Mouse (Mus musculus) MEL (cell line): ENCODE measurements around the gene Nanos2. TPM values are rescaled to one million over a fixed set of nuclear protein-coding genes. Genes with fewer than 3 reads are reported as not detected.

Experiments
- DNase-seq: peaks from one replicate; pipeline ENCODE4 v3.0.0; 2011; ENCODE audit warnings: low read depth, low spot score
- H3K27ac ChIP-seq: 2 replicates; pipeline ENCODE4 v1.5.1; 2012; ENCODE audit warnings: low read depth, mild to moderate bottlenecking, control low read depth, low read length, moderate library complexity; ENCODE audit not compliant: control insufficient read depth
- H3K27me3 ChIP-seq, 2 experiments: fragments of 150-350 bp in 1 of 2; sonication (generic) in 1 of 2; 2 replicates each; pipeline ENCODE4 v1.6.1; 2012; ENCODE audit warnings: low read length in 2 of 2, mild to moderate bottlenecking in 2 of 2, improper control_type of control experiment in 1 of 2, moderate library complexity in 1 of 2; ENCODE audit not compliant: insufficient read depth in 2 of 2, control insufficient read depth in 1 of 2
- H3K36me3 ChIP-seq, 2 experiments: 2 replicates each; pipeline ENCODE4 v1.6.1; 2012 to 2014; ENCODE audit warnings: low read length in 2 of 2, improper control_type of control experiment in 1 of 2, inconsistent platforms in 1 of 2, mild to moderate bottlenecking in 1 of 2; ENCODE audit not compliant: insufficient read depth in 2 of 2, control insufficient read depth in 1 of 2
- H3K4me1 ChIP-seq, 2 experiments: fragments of 150-350 bp in 1 of 2; sonication (generic) in 1 of 2; 2 replicates each; pipeline ENCODE4 v1.6.1; 2012; ENCODE audit warnings: low read length in 2 of 2, improper control_type of control experiment in 1 of 2, mild to moderate bottlenecking in 1 of 2; ENCODE audit not compliant: insufficient read depth in 2 of 2, control insufficient read depth in 1 of 2
- H3K4me3 ChIP-seq, 2 experiments: fragments of 150-350 bp in 1 of 2; sonication (generic) in 1 of 2; 2 replicates each; pipeline ENCODE4 v1.5.1; 2012; ENCODE audit warnings: low read depth in 2 of 2, low read length in 2 of 2, mild to moderate bottlenecking in 2 of 2, moderate library complexity in 2 of 2, control low read depth in 1 of 2, improper control_type of control experiment in 1 of 2; ENCODE audit not compliant: control insufficient read depth in 1 of 2, insufficient read depth in 1 of 2
- H3K79me2 ChIP-seq: 2 replicates; pipeline ENCODE4 v1.6.1; 2012; ENCODE audit warnings: mild to moderate bottlenecking, low read length, moderate library complexity; ENCODE audit not compliant: control insufficient read depth, poor library complexity, insufficient read depth
- H3K9ac ChIP-seq: 2 replicates; pipeline ENCODE4 v1.6.1; 2012; ENCODE audit warnings: low read depth, mild to moderate bottlenecking, control low read depth, low read length, moderate library complexity; ENCODE audit not compliant: control insufficient read depth, poor library complexity, severe bottlenecking
- H3K9me3 ChIP-seq: fragments of 150-350 bp; sonication (generic); replicated peaks from 2 replicates; pipeline ENCODE4 v1.6.1; 2012; ENCODE audit warnings: mild to moderate bottlenecking, low read length, improper control_type of control experiment, moderate library complexity; ENCODE audit not compliant: insufficient read depth
- CHD1 ChIP-seq: IDR thresholded peaks from 2 replicates; pipeline ENCODE4 v1.6.1; 2012; ENCODE audit warnings: low read depth, mild to moderate bottlenecking, inconsistent platforms, low read length, improper control_type of control experiment
- E2F4 ChIP-seq: IDR thresholded peaks from 2 replicates; pipeline ENCODE4 v1.6.1; 2011; ENCODE audit warnings: low read depth, low read length, improper control_type of control experiment, borderline replicate concordance
- ELF1 ChIP-seq: IDR thresholded peaks from 2 replicates; pipeline ENCODE4 v1.6.1; 2014; ENCODE audit warnings: low read depth, mild to moderate bottlenecking, inconsistent platforms, low read length, improper control_type of control experiment, moderate library complexity
- HCFC1 ChIP-seq: IDR thresholded peaks from 2 replicates; pipeline ENCODE4 v1.6.1; 2012; ENCODE audit warnings: low read depth, mild to moderate bottlenecking, inconsistent platforms, low read length, improper control_type of control experiment, moderate library complexity
- MXI1 ChIP-seq: IDR thresholded peaks from 2 replicates; pipeline ENCODE4 v1.6.1; 2011; ENCODE audit warnings: mild to moderate bottlenecking, low read depth, low read length, improper control_type of control experiment
- NELFE ChIP-seq: IDR thresholded peaks from 2 replicates; pipeline ENCODE4 v1.6.1; 2011; ENCODE audit warnings: low read depth, low read length, improper control_type of control experiment
- NRF1 ChIP-seq: IDR thresholded peaks from 2 replicates; pipeline ENCODE4 v1.6.1; 2014; ENCODE audit warnings: low read depth, mild to moderate bottlenecking, inconsistent platforms, low read length, improper control_type of control experiment, moderate library complexity; ENCODE audit not compliant: poor library complexity, insufficient read depth, severe bottlenecking
- POLR2A ChIP-seq, 2 experiments: IDR thresholded peaks; 2 replicates each; pipeline ENCODE4 v1.6.1; 2011 to 2012; ENCODE audit warnings: low read length in 2 of 2, mild to moderate bottlenecking in 2 of 2, control low read depth in 1 of 2, improper control_type of control experiment in 1 of 2, low read depth in 1 of 2, moderate library complexity in 1 of 2; ENCODE audit not compliant: control insufficient read depth in 1 of 2, insufficient read depth in 1 of 2, poor library complexity in 1 of 2
- POLR2AphosphoS2 ChIP-seq: IDR thresholded peaks from 2 replicates; pipeline ENCODE4 v1.6.1; 2011; ENCODE audit warnings: low read length, improper control_type of control experiment
- SIN3A ChIP-seq: IDR thresholded peaks from 2 replicates; pipeline ENCODE4 v1.6.1; 2012; ENCODE audit warnings: low read length, improper control_type of control experiment, inconsistent platforms
- SMC3 ChIP-seq: IDR thresholded peaks from 2 replicates; pipeline ENCODE4 v1.6.1; 2011; ENCODE audit warnings: low read depth, low read length, improper control_type of control experiment
- TBP ChIP-seq: IDR thresholded peaks from 2 replicates; pipeline ENCODE4 v1.8.0; 2011; ENCODE audit warnings: low read depth, low read length, improper control_type of control experiment
- TCF12 ChIP-seq: IDR thresholded peaks from 2 replicates; pipeline ENCODE4 v1.6.1; 2014; ENCODE audit warnings: low read depth, mild to moderate bottlenecking, inconsistent platforms, low read length, improper control_type of control experiment, moderate library complexity
- UBTF ChIP-seq: IDR thresholded peaks from 2 replicates; pipeline ENCODE4 v1.6.1; 2012; ENCODE audit warnings: low read depth, mild to moderate bottlenecking, inconsistent platforms, low read length, improper control_type of control experiment, moderate library complexity, borderline replicate concordance; ENCODE audit not compliant: insufficient read depth
- ZMIZ1 ChIP-seq: IDR thresholded peaks from 2 replicates; pipeline ENCODE4 v1.6.1; 2012; ENCODE audit warnings: low read depth, mild to moderate bottlenecking, inconsistent platforms, low read length, improper control_type of control experiment, moderate library complexity
- polyA plus RNA-seq, 2 experiments: library from polyadenylated mRNA; stranded (reverse) in 1 of 2; unstranded in 1 of 2; fragments of >175 nt in 1 of 2; fragments of >200 nt in 1 of 2; gene quantifications; 2 replicates each; pipeline versions ENCODE4 v1.2.1 to v1.2.4; 2012; ENCODE audit warnings: low replicate concordance in 2 of 2, low read depth in 1 of 2; ENCODE audit not compliant: insufficient read length in 2 of 2, insufficient read depth in 1 of 2, missing spikeins in 1 of 2
- total RNA-seq: library from RNA; depleted of rRNA; stranded (reverse); fragments of 300-350 nt; gene quantifications from 2 replicates; pipeline ENCODE4 v1.2.3, GENCODE M21; 2012

Nanos2 gene
- total and polyA plus RNA-seq, 3 experiments: not detected

- TF ChIP-seq MXI1: peak; percentile 31
- TF ChIP-seq POLR2A (IDR thresholded peaks at IDR 0.05; ENCODE audit: control insufficient read depth in 1 of 2, insufficient read depth in 1 of 2, low read depth in 1 of 2, low read length in 2 of 2, poor library complexity in 1 of 2): peak; percentile 42 to 86; a peak in 3 of 4 replicates
- no peak for TF ChIP-seq UBTF
- TF ChIP-seq SMC3: no peak
- peak; percentile 77 for TF ChIP-seq NRF1
- peak; percentile 85 for TF ChIP-seq ZMIZ1
- TF ChIP-seq ELF1: peak; percentile 85
- TF ChIP-seq SIN3A: peak; percentile 77
- TF ChIP-seq TCF12: peak; percentile 59; the same call in 1 of the 2 replicates
- TF ChIP-seq NELFE: peak; percentile 87
- TF ChIP-seq E2F4: no peak
- TF ChIP-seq TBP: peak; percentile 70
- peak; percentile 76 for TF ChIP-seq HCFC1
- peak; percentile 88 for TF ChIP-seq POLR2AphosphoS2
- Histone ChIP-seq H3K36me3 (peaks cover 0 to 13% of the 10 kb centered on the region in 2 experiments; a peak in 3 of 4 replicates), H3K27me3 (no peaks in the 10 kb centered on the region), H3K79me2 (peaks cover 30% of the 10 kb centered on the region), H3K27ac (peak overlapping the region; percentile 84), H3K4me1 (peaks cover 5 to 20% of the 10 kb centered on the region in 2 experiments; a peak in 3 of 4 replicates), H3K9ac (peak overlapping the region; percentile 88), H3K4me3 (peak overlapping the region; percentile 56 to 67), H3K9me3 (no peaks in the 10 kb centered on the region)
- DNase-seq: peak; percentile 95
Observed at GRCm38 (mm10) chr7:19001066-19001806, 14.0 kb downstream of the Nanos2 start.

GRCm38 (mm10) chr7:19001807-19002085, 14.5 kb downstream of the Nanos2 start:
- no peak for DNase-seq
- Histone ChIP-seq H3K27me3 (no peaks in the 10 kb centered on the region), H3K27ac (peak overlapping the region; percentile 84), H3K9ac (peak overlapping the region; percentile 88)
- TF ChIP-seq CHD1 (0 out of 2 replicates have a peak, but pooled peaks have one; percentile 60), E2F4 (no peak)
- TF ChIP-seq, all 39 proteins: peak for 1
- peaks cover 0 to 15% of the 10 kb centered on the region in 2 experiments; a peak in 3 of 4 replicates for H3K36me3 ChIP-seq
- peaks cover 30% of the 10 kb centered on the region for H3K79me2 ChIP-seq
- peaks cover 5 to 21% of the 10 kb centered on the region in 2 experiments; a peak in 3 of 4 replicates for H3K4me1 ChIP-seq
- no peaks in the 10 kb centered on the region for H3K9me3 ChIP-seq
- H3K4me3 ChIP-seq: peak overlapping the region; percentile 56 to 67
